Mouse (Mus musculus) inflammation-experienced regulatory T-cells (primary cell): Measurements from ENCODE around the gene Osbp2. TPM values are rescaled to one million over a fixed set of nuclear protein-coding genes. Genes with fewer than 3 reads are reported as not detected.

ENCODE experiments used
- polyA plus RNA-seq, 2 experiments: library from polyadenylated mRNA; unstranded; fragments of 100-300 nt; shearing (Covaris generic); gene quantifications; one replicate each; pipeline ENCODE4 v1.2.1; 2017

Gene Osbp2
- polyA plus RNA-seq, result 1 to 10 TPM in 1 of 2 experiments, under 1 TPM in 1; 0.22 to 1.0 TPM

DNA sequence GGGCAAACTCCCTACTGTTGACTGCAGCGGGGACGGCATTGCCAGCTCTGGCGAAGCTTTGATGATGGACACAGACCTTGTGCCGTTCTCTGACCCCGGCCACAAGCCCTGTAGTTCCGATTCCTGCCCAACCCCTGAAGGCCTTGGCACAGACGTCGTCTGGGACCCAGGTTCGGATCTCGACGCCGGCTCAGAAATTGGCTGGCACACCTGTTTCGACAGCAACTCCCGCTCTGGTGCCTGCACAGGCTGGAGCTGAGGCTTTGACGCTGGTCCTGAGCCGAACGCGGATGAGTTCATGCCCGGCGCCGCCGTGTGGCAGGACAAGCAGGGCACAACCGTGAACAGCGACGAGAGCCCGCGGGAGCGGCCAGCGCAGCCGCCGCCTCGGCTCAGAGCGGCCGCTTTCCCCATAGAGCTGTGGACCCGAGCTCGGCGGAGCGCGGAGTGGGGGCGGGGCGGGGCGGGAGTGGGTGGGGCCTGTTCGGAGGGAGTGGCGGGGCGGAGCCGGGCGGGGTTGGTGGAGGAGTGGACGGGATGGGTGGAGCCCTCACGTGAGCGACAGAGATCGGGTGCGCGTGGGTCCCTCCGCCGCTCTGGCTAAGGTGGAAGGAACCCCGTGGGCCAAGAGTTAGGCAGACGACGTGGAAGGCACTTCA is at the start of gene Osbp2:
TSS of gene Osbp2 (minus strand) at position 450 of the 659 bp plus-strand sequence.

DNA sequence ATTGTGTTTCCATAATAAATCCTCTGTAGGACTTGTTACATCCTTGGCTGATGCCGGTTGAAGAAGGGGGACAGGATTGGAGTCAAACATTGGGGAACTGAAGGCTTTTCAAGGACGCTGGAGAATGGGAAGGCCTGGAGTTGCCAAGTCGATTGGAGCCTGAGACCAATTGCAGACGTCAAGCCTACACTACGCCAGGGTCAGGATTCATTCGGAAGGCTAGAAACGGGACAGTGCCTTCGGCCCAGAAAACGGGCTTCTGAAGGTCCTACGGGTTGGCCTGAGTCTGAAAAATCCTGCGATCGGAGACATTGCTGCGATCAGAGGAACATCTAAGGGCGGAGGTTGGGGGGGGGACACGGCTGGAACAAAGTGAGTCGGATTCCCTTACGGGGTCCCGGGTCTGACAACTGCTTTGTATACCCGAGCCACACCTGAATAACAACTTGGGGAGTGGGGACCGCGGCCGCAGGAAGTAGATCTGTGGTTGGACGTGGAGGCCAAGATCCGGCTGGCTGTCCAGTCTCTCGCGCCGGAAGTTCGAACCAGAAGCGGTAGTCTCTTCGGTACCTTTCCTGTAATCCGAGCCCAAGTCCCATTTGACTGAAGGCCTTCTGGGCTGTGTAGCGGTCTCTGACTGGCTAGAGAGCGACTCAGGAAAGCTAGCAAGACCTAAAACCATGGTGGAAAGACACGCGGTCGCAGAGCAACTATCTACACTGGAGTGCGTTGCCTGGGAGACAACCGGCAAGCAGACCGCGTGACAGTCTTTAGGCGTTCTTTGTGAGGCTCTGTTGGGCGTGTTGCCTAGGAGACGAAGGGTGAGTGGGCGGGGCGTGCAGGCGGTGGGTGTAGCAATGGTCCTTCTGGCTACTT is 30.9 kb upstream of the Osbp2 start, which contains the start of the genes 4921536K21Rik and Dusp18:
TSS of gene 4921536K21Rik (minus strand) at position 693 of the 876 bp plus-strand sequence.
TSS of gene Dusp18 (plus strand) at position 835 of the 876 bp plus-strand sequence.

Other genes starting within 250 kb of the Osbp2 start
- 10 to 100 TPM; 26.4 to 27.4 TPM for gene Morc2a, start 214.7 kb downstream of the Osbp2 start, polyA plus RNA-seq
- gene 4921536K21Rik, start 31.2 kb upstream of the Osbp2 start, polyA plus RNA-seq, result not detected
- gene Dusp18, start 31.3 kb upstream of the Osbp2 start, polyA plus RNA-seq, result under 1 TPM; 0.30 to 0.42 TPM
- 1 to 10 TPM; 3.9 to 4.0 TPM for gene Slc35e4, start 50.8 kb upstream of the Osbp2 start, polyA plus RNA-seq
- gene Tcn2, start 68.3 kb upstream of the Osbp2 start, polyA plus RNA-seq, result 10 to 100 TPM; 17.7 to 51.7 TPM
- gene Pes1, start 100.1 kb upstream of the Osbp2 start, polyA plus RNA-seq, result 10 to 100 TPM; 73.5 to 86.3 TPM
- under 1 TPM; 0.29 to 0.88 TPM for gene 4930556J24Rik, start 112.9 kb upstream of the Osbp2 start, polyA plus RNA-seq
- 1 to 10 TPM in 1 of 2 experiments, under 1 TPM in 1; 0.33 to 1.8 TPM for gene Gal3st1, start 119.7 kb upstream of the Osbp2 start, polyA plus RNA-seq
- gene Sec14l4, start 167.6 kb upstream of the Osbp2 start, polyA plus RNA-seq, result under 1 TPM in 1 of 2 experiments, not detected in 1; 0.75 TPM
- 1 to 10 TPM in 1 of 2 experiments, under 1 TPM in 1; 0.19 to 1.5 TPM for gene Sec14l3, start 200.9 kb upstream of the Osbp2 start, polyA plus RNA-seq
- 1 to 10 TPM; 1.9 to 4.1 TPM for gene Mtfp1, start 231.5 kb upstream of the Osbp2 start, polyA plus RNA-seq